Mouse (Mus musculus) kidney, adult 2 months (tissue): ENCODE results near the gene Zfp36l2.

Experiments
- CTCF ChIP-seq: fragments of 200-500 bp; conservative IDR thresholded peaks from 2 replicates; pipeline ENCODE4 v1.5.1; 2011; ENCODE audit warnings: low read depth, mild to moderate bottlenecking, control low read depth, low read length, moderate library complexity, mixed read lengths; ENCODE audit not compliant: insufficient read depth, insufficient read length
- POLR2A ChIP-seq: fragments of 200-500 bp; IDR thresholded peaks from one replicate; pipeline ENCODE4 v1.6.1; 2011; ENCODE audit warnings: low read depth, low read length, control low read depth

DNA sequence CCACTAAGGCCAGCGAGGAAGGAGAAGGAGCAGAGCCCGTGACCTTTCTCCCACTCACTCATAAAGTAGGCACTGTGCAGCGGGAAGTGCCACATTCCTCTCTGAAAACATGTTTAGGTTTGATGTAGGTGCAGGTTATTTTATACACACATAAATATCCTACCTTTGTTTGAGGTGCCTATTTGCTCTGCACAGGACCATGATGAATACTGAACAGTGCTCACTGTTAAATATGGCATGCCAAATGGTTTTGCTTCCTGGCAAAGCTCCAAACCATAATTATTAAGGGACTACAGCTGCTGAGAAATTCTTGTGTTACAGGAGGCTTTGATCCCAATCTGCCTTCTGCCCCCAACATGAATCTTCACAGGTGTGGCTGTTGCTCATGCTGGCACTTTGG, 18.5 kb upstream of the Zfp36l2 start:
- TF ChIP-seq POLR2A (no peak), CTCF (no peak)
